Mouse (Mus musculus): Measurements from ENCODE around the gene Nxf1. TPM values are rescaled to one million over a fixed set of nuclear protein-coding genes. Genes with fewer than 3 reads are reported as not detected.

Gene Nxf1
- polyA plus RNA-seq, 1 experiment from 2014 or later, result 114 TPM

- no peak for DNase-seq (ENCODE audit: low spot score)
- no peaks in the 10 kb centered on the region for H3K9me3 ChIP-seq (replicated peaks; ENCODE audit: low read length)
- H3K4me2 ChIP-seq (ENCODE audit: low read length), result peak overlapping the region; percentile 93
- peak overlapping the region; percentile 97; the same call in 1 of the 2 replicates for H3K27ac ChIP-seq
- no peaks in the 10 kb centered on the region for H3K27me3 ChIP-seq (ENCODE audit: insufficient read depth, low read length)
- TF ChIP-seq CTCF (IDR thresholded peaks at IDR 0.05; ENCODE audit: low read depth), result no peak
- H3K4me1 ChIP-seq (replicated peaks; ENCODE audit: insufficient read depth, low read length), result peaks cover 14% of the 10 kb centered on the region; the same call in 1 of the 2 replicates
- peaks cover 17% of the 10 kb centered on the region for H3K36me3 ChIP-seq (ENCODE audit: insufficient read depth, low read length)
- ATAC-seq (replicated peaks; ENCODE audit: low FRiP score, low read depth), result no peak
- peak overlapping the region; percentile 73 for H3K4me3 ChIP-seq (replicated peaks; ENCODE audit: low read depth, low read length)
- H3K9ac ChIP-seq (ENCODE audit: low read depth, low read length), result peak overlapping the region; percentile 94; the same call in 1 of the 2 replicates
- 46% methylated on average over 6 of the region's 6 CpGs for WGBS
Measured at GRCm38 (mm10) chr19:8773409-8773808, 16.5 kb downstream of the Nxf1 start.

GRCm38 (mm10) chr19:8774086-8774835 is 17.4 kb downstream of the Nxf1 start, which contains the start of gene Tmem179b:
Gene Tmem179b (minus strand): TSS chr19:8774467.
- H3K4me1 ChIP-seq (replicated peaks; ENCODE audit: insufficient read depth, low read length), result peaks cover 14% of the 10 kb centered on the region; the same call in 1 of the 2 replicates
- no peaks in the 10 kb centered on the region for H3K9me3 ChIP-seq (replicated peaks; ENCODE audit: low read length)
- DNase-seq (ENCODE audit: low spot score), result peak; percentile 96
- peak; percentile 86 for ATAC-seq (replicated peaks; ENCODE audit: low FRiP score, low read depth)
- TF ChIP-seq CTCF (IDR thresholded peaks at IDR 0.05; ENCODE audit: low read depth), result 0 out of 2 replicates have a peak, but pooled peaks have one; percentile 8
- peak within 1 kb of the TSS; percentile 94 for H3K9ac ChIP-seq (ENCODE audit: low read depth, low read length)
- peak within 1 kb of the TSS; percentile 93 for H3K4me2 ChIP-seq (ENCODE audit: low read length)
- peaks cover 13% of the 10 kb centered on the region for H3K36me3 ChIP-seq (ENCODE audit: insufficient read depth, low read length)
- H3K27me3 ChIP-seq (ENCODE audit: insufficient read depth, low read length), result no peaks in the 10 kb centered on the region
- peak within 1 kb of the TSS; percentile 97 for H3K27ac ChIP-seq
- H3K4me3 ChIP-seq (replicated peaks; ENCODE audit: low read depth, low read length), result peak within 1 kb of the TSS; percentile 73
- whole genome bisulfite sequencing, result under 1% methylated on average over 65 of the region's 68 CpGs

GRCm38 (mm10) chr19:8774951-8775421 is 18.1 kb downstream of the Nxf1 start:
- DNase-seq (ENCODE audit: low spot score) (peak; percentile 30), ATAC-seq (replicated peaks; ENCODE audit: low FRiP score, low read depth) (no peak; the same call in 1 of the 2 replicates)
- peak overlapping the region; percentile 94 for H3K9ac ChIP-seq (ENCODE audit: low read depth, low read length)
- peaks cover 14% of the 10 kb centered on the region; the same call in 1 of the 2 replicates for H3K4me1 ChIP-seq (replicated peaks; ENCODE audit: insufficient read depth, low read length)
- H3K27me3 ChIP-seq (ENCODE audit: insufficient read depth, low read length), result no peaks in the 10 kb centered on the region
- peak overlapping the region; percentile 97 for H3K27ac ChIP-seq
- H3K36me3 ChIP-seq (ENCODE audit: insufficient read depth, low read length), result peaks cover 11% of the 10 kb centered on the region
- peak overlapping the region; percentile 73 for H3K4me3 ChIP-seq (replicated peaks; ENCODE audit: low read depth, low read length)
- peak overlapping the region; percentile 93 for H3K4me2 ChIP-seq (ENCODE audit: low read length)
- no peak for TF ChIP-seq CTCF (IDR thresholded peaks at IDR 0.05; ENCODE audit: low read depth)
- WGBS, result 2% methylated on average over 20 of the region's 20 CpGs
- no peaks in the 10 kb centered on the region for H3K9me3 ChIP-seq (replicated peaks; ENCODE audit: low read length)

GRCm38 (mm10) chr19:8786008-8786781 is 29.3 kb downstream of the Nxf1 start, which contains the start of gene Taf6l:
Gene Taf6l (minus strand): TSS chr19:8786417.
- peak; percentile 40; the same call in 1 of the 2 replicates for TF ChIP-seq CTCF (IDR thresholded peaks at IDR 0.05; ENCODE audit: low read depth)
- ATAC-seq (replicated peaks; ENCODE audit: low FRiP score, low read depth), result peak; percentile 99

GRCm38 (mm10) chr19:8788521-8788920 is 31.6 kb downstream of the Nxf1 start:
- Histone ChIP-seq H3K27ac (no peak overlapping the region), H3K4me2 (ENCODE audit: low read length) (no peak overlapping the region), H3K9me3 (replicated peaks; ENCODE audit: low read length) (no peaks in the 10 kb centered on the region), H3K9ac (ENCODE audit: low read depth, low read length) (no peak overlapping the region), H3K27me3 (ENCODE audit: insufficient read depth, low read length) (no peaks in the 10 kb centered on the region), H3K36me3 (ENCODE audit: insufficient read depth, low read length) (peaks cover 5% of the 10 kb centered on the region; the same call in 1 of the 2 replicates), H3K4me3 (replicated peaks; ENCODE audit: low read depth, low read length) (no peak overlapping the region), H3K4me1 (replicated peaks; ENCODE audit: insufficient read depth, low read length) (no peaks in the 10 kb centered on the region; the same call in 1 of the 2 replicates)
- ATAC-seq (replicated peaks; ENCODE audit: low FRiP score, low read depth) (no peak), DNase-seq (ENCODE audit: low spot score) (no peak)
- WGBS, result 34% methylated on average over 3 of the region's 3 CpGs
- no peak for TF ChIP-seq CTCF (IDR thresholded peaks at IDR 0.05; ENCODE audit: low read depth)

More at GRCm38 (mm10) chr19:8786008-8786781, 29.3 kb downstream of the Nxf1 start, which contains the start of gene Taf6l:
- DNase-seq (ENCODE audit: low spot score), result peak; percentile 98
- Histone ChIP-seq H3K4me1 (replicated peaks; ENCODE audit: insufficient read depth, low read length) (no peaks in the 10 kb centered on the region; the same call in 1 of the 2 replicates), H3K36me3 (ENCODE audit: insufficient read depth, low read length) (0 out of 2 replicates have a peak, but pooled peaks cover 6% of the 10 kb centered on the region), H3K9ac (ENCODE audit: low read depth, low read length) (peak within 1 kb of the TSS; percentile 66), H3K4me3 (replicated peaks; ENCODE audit: low read depth, low read length) (peak within 1 kb of the TSS; percentile 72), H3K27ac (peak within 1 kb of the TSS; percentile 87), H3K27me3 (ENCODE audit: insufficient read depth, low read length) (no peaks in the 10 kb centered on the region), H3K4me2 (ENCODE audit: low read length) (peak within 1 kb of the TSS; percentile 68), H3K9me3 (replicated peaks; ENCODE audit: low read length) (no peaks in the 10 kb centered on the region)
- under 1% methylated on average over 32 of the region's 32 CpGs for WGBS

GRCm38 (mm10) chr19:8789171-8789570 is 32.3 kb downstream of the Nxf1 start:
- WGBS, result 45% methylated on average over 1 of the region's 1 CpGs
- Histone ChIP-seq H3K9me3 (replicated peaks; ENCODE audit: low read length) (no peaks in the 10 kb centered on the region), H3K4me3 (replicated peaks; ENCODE audit: low read depth, low read length) (no peak overlapping the region), H3K4me2 (ENCODE audit: low read length) (no peak overlapping the region), H3K9ac (ENCODE audit: low read depth, low read length) (no peak overlapping the region), H3K4me1 (replicated peaks; ENCODE audit: insufficient read depth, low read length) (no peaks in the 10 kb centered on the region; the same call in 1 of the 2 replicates), H3K27ac (no peak overlapping the region), H3K36me3 (ENCODE audit: insufficient read depth, low read length) (peaks cover 12% of the 10 kb centered on the region), H3K27me3 (ENCODE audit: insufficient read depth, low read length) (no peaks in the 10 kb centered on the region)
- no peak for TF ChIP-seq CTCF (IDR thresholded peaks at IDR 0.05; ENCODE audit: low read depth)
- no peak for DNase-seq (ENCODE audit: low spot score)
- ATAC-seq (replicated peaks; ENCODE audit: low FRiP score, low read depth), result no peak

Measured in kidney, postnatal 0 days (tissue).